Mouse (Mus musculus): Measurements from ENCODE around the gene Zfand3. TPM values are rescaled to one million over a fixed set of nuclear protein-coding genes. Genes with fewer than 3 reads are reported as not detected.

Zfand3 gene
- polyA plus RNA-seq, 1 experiment from 2014 or later, result 57.4 TPM

DNA sequence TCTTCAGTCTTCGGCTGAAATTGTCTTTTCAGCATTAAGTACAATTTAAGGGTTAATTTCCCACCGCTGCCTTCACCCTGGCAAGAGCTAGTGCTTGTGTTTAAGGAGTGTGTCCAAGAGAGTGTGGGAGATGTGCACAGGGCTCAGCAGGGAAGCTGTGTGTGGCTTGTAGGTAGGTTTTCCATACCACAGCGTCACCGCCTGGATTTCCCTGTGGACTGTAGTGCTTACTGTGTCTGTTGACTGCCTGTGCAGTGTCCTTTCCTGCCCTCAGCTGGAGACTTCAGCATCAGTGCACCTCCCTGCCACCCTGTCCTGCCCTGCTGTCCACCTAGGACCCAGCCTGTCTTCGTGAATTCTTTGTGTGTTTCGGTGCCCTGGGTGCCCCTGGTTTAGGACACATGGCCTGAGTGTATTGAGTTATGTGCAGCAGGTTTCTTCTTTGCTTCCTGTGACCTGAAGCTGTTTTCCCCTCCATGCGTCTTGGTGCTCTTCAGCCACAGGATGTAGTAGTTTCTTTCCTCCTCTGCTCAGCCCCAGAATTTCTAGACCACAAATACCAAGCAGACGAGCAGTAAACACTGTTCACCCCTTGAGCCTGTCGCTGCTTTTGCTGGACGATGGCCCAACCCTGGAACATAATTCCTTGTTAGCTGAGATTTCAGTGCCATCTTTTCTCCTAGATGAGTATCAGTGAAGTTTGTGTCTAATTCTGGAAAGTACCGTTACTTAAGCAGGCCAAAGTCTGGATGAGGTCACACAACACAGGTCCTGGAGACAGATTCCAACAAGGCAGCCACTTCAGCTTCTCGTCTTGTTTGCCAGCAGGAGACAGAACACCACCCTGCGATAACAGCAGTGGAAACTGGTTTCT, 195.1 kb downstream of the Zfand3 start:
- peaks cover 47% of the 10 kb centered on the region for H3K4me1 ChIP-seq (replicated peaks; ENCODE audit: control insufficient read depth, insufficient read depth, low read length)

DNA sequence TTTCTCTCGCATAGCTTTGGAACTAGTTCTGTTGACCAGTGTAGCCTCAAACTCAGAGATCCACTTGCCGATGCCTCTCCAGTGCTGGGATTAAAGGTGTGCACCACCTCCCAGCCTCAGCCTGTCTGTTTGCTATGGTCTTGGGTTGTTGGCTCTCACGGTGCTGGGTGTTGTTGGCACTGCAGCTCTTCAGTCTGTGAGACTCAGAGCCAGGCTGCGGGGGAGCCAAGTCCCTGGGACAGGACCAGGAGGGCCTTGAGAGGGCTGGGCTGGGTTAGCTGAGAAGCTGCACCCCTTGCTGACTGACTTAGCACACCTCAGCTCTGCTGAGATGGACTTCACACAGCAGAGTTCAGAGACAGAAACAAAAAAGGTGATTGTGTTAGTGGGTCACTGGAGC, 195.8 kb downstream of the Zfand3 start:
- Histone ChIP-seq H3K4me1 (replicated peaks; ENCODE audit: control insufficient read depth, insufficient read depth, low read length) (peaks cover 44% of the 10 kb centered on the region), H3K36me3 (ENCODE audit: control insufficient read depth, insufficient read depth, low read length) (no peaks in the 10 kb centered on the region), H3K9me3 (ENCODE audit: control insufficient read depth, low read length) (no peaks in the 10 kb centered on the region), H3K9ac (ENCODE audit: low read length) (no peak overlapping the region), H3K27me3 (ENCODE audit: control insufficient read depth, insufficient read depth, low read depth, low read length) (no peaks in the 10 kb centered on the region), H3K4me2 (ENCODE audit: low read depth, low read length) (no peak overlapping the region), H3K27ac (ENCODE audit: low read length) (no peak overlapping the region), H3K4me3 (ENCODE audit: low read length) (no peak overlapping the region)
- WGBS, result 44% methylated on average over 4 of the region's 4 CpGs
- ATAC-seq (ENCODE audit: low read depth), result no peak

More for the DNA sequence above, 195.1 kb downstream of the Zfand3 start:
- Histone ChIP-seq H3K4me3 (ENCODE audit: low read length) (no peak overlapping the region), H3K9ac (ENCODE audit: low read length) (no peak overlapping the region), H3K27me3 (ENCODE audit: control insufficient read depth, insufficient read depth, low read depth, low read length) (no peaks in the 10 kb centered on the region), H3K27ac (ENCODE audit: low read length) (peak overlapping the region; percentile 58; the same call in 1 of the 2 replicates), H3K36me3 (ENCODE audit: control insufficient read depth, insufficient read depth, low read length) (no peaks in the 10 kb centered on the region), H3K4me2 (ENCODE audit: low read depth, low read length) (no peak overlapping the region), H3K9me3 (ENCODE audit: control insufficient read depth, low read length) (no peaks in the 10 kb centered on the region)
- 37% methylated on average over 13 of the region's 13 CpGs for WGBS
- no peak for ATAC-seq (ENCODE audit: low read depth)

DNA sequence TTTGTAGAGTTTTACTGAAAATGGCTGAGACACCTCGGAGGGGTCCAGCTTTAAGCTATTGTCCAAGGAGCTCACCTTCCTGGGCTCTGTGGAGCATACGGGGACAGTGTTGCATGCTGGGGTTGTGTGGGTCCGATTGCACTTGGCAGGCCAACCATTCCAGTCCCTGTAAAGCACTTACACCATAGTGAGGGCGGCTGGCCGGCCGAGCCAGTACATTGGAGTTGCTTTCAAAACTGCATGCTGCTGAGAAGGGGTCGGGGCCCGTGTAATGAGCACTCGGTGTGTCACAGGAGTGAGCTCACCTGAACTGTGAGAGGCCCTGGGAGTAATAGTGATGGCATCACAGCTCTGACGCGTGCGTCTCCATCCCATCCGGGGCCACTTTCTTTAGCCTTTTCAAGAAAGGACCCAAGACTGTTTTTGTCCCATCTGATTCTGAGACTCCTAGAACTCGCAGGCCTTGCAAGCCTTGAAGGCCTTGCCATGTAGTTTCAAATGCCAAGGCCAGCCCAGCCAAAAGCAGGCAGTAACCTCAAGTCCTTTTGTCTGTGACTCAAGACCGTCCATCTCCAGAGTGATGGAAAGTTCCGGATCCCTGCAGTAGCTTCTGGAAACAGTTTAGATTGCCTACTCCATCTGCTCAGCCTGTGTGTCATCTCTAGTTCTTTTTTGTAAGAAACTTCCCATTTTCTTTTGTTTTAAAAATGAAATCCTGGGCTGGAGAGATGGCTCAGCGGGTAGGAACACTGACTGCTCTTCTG, 200.7 kb downstream of the Zfand3 start:
- Histone ChIP-seq H3K27me3 (ENCODE audit: control insufficient read depth, insufficient read depth, low read depth, low read length) (no peaks in the 10 kb centered on the region), H3K4me1 (replicated peaks; ENCODE audit: control insufficient read depth, insufficient read depth, low read length) (peaks cover 10% of the 10 kb centered on the region; the same call in 1 of the 2 replicates), H3K9me3 (ENCODE audit: control insufficient read depth, low read length) (no peaks in the 10 kb centered on the region), H3K27ac (ENCODE audit: low read length) (no peak overlapping the region), H3K36me3 (ENCODE audit: control insufficient read depth, insufficient read depth, low read length) (peaks cover 9% of the 10 kb centered on the region), H3K9ac (ENCODE audit: low read length) (no peak overlapping the region), H3K4me3 (ENCODE audit: low read length) (no peak overlapping the region), H3K4me2 (ENCODE audit: low read depth, low read length) (no peak overlapping the region)
- ATAC-seq (ENCODE audit: low read depth), result no peak
- WGBS, result 88% methylated on average over 17 of the region's 17 CpGs

GRCm38 (mm10) chr17:30210262-30210661, 205.7 kb downstream of the Zfand3 start:
- Histone ChIP-seq H3K4me3 (ENCODE audit: low read length) (no peak overlapping the region), H3K4me2 (ENCODE audit: low read depth, low read length) (no peak overlapping the region), H3K9ac (ENCODE audit: low read length) (no peak overlapping the region), H3K4me1 (replicated peaks; ENCODE audit: control insufficient read depth, insufficient read depth, low read length) (no peaks in the 10 kb centered on the region; the same call in 1 of the 2 replicates), H3K27me3 (ENCODE audit: control insufficient read depth, insufficient read depth, low read depth, low read length) (no peaks in the 10 kb centered on the region), H3K9me3 (ENCODE audit: control insufficient read depth, low read length) (no peaks in the 10 kb centered on the region), H3K36me3 (ENCODE audit: control insufficient read depth, insufficient read depth, low read length) (peaks cover 9% of the 10 kb centered on the region), H3K27ac (ENCODE audit: low read length) (no peak overlapping the region)
- no peak for ATAC-seq (ENCODE audit: low read depth)
- WGBS, result 87% methylated on average over 8 of the region's 8 CpGs

- H3K36me3 ChIP-seq (ENCODE audit: control insufficient read depth, insufficient read depth, low read length), result peaks cover 9% of the 10 kb centered on the region
- no peak for ATAC-seq (ENCODE audit: low read depth)
- H3K27ac ChIP-seq (ENCODE audit: low read length), result no peak overlapping the region
- H3K4me2 ChIP-seq (ENCODE audit: low read depth, low read length), result no peak overlapping the region
- no peak overlapping the region for H3K4me3 ChIP-seq (ENCODE audit: low read length)
- no peaks in the 10 kb centered on the region; the same call in 1 of the 2 replicates for H3K4me1 ChIP-seq (replicated peaks; ENCODE audit: control insufficient read depth, insufficient read depth, low read length)
- H3K9ac ChIP-seq (ENCODE audit: low read length), result no peak overlapping the region
- no peaks in the 10 kb centered on the region for H3K9me3 ChIP-seq (ENCODE audit: control insufficient read depth, low read length)
- WGBS, result 92% methylated on average over 6 of the region's 6 CpGs
- H3K27me3 ChIP-seq (ENCODE audit: control insufficient read depth, insufficient read depth, low read depth, low read length), result no peaks in the 10 kb centered on the region
Observed at GRCm38 (mm10) chr17:30210936-30211335, 206.4 kb downstream of the Zfand3 start.

- 57% methylated on average over 12 of the region's 12 CpGs for WGBS
- Histone ChIP-seq H3K9ac (ENCODE audit: low read length) (no peak overlapping the region), H3K4me3 (ENCODE audit: low read length) (no peak overlapping the region), H3K27ac (ENCODE audit: low read length) (0 out of 2 replicates have a peak overlapping the region, but pooled peaks have one; percentile 42), H3K27me3 (ENCODE audit: control insufficient read depth, insufficient read depth, low read depth, low read length) (no peaks in the 10 kb centered on the region), H3K4me1 (replicated peaks; ENCODE audit: control insufficient read depth, insufficient read depth, low read length) (no peaks in the 10 kb centered on the region; the same call in 1 of the 2 replicates), H3K9me3 (ENCODE audit: control insufficient read depth, low read length) (no peaks in the 10 kb centered on the region), H3K36me3 (ENCODE audit: control insufficient read depth, insufficient read depth, low read length) (peaks cover 9% of the 10 kb centered on the region), H3K4me2 (ENCODE audit: low read depth, low read length) (no peak overlapping the region)
- ATAC-seq (ENCODE audit: low read depth), result peak; percentile 45; the same call in 1 of the 2 replicates
Observed at GRCm38 (mm10) chr17:30212647-30213046, 208.1 kb downstream of the Zfand3 start.

GRCm38 (mm10) chr17:30213371-30213770, 208.8 kb downstream of the Zfand3 start:
- WGBS, result 72% methylated on average over 5 of the region's 5 CpGs
- no peaks in the 10 kb centered on the region for H3K9me3 ChIP-seq (ENCODE audit: control insufficient read depth, low read length)
- ATAC-seq (ENCODE audit: low read depth), result no peak
- H3K4me3 ChIP-seq (ENCODE audit: low read length), result no peak overlapping the region
- H3K27ac ChIP-seq (ENCODE audit: low read length), result no peak overlapping the region
- no peaks in the 10 kb centered on the region; the same call in 1 of the 2 replicates for H3K4me1 ChIP-seq (replicated peaks; ENCODE audit: control insufficient read depth, insufficient read depth, low read length)
- no peak overlapping the region for H3K4me2 ChIP-seq (ENCODE audit: low read depth, low read length)
- no peak overlapping the region for H3K9ac ChIP-seq (ENCODE audit: low read length)
- H3K27me3 ChIP-seq (ENCODE audit: control insufficient read depth, insufficient read depth, low read depth, low read length), result no peaks in the 10 kb centered on the region
- H3K36me3 ChIP-seq (ENCODE audit: control insufficient read depth, insufficient read depth, low read length), result peaks cover 5% of the 10 kb centered on the region

GRCm38 (mm10) chr17:30214393-30214792, 209.9 kb downstream of the Zfand3 start:
- H3K4me2 ChIP-seq (ENCODE audit: low read depth, low read length), result no peak overlapping the region
- no peaks in the 10 kb centered on the region; the same call in 1 of the 2 replicates for H3K4me1 ChIP-seq (replicated peaks; ENCODE audit: control insufficient read depth, insufficient read depth, low read length)
- H3K27me3 ChIP-seq (ENCODE audit: control insufficient read depth, insufficient read depth, low read depth, low read length), result no peaks in the 10 kb centered on the region
- 69% methylated on average over 6 of the region's 6 CpGs for WGBS
- 0 out of 2 replicates have a peak, but pooled peaks cover 1% of the 10 kb centered on the region for H3K36me3 ChIP-seq (ENCODE audit: control insufficient read depth, insufficient read depth, low read length)
- no peak for ATAC-seq (ENCODE audit: low read depth)
- H3K27ac ChIP-seq (ENCODE audit: low read length), result no peak overlapping the region
- no peaks in the 10 kb centered on the region for H3K9me3 ChIP-seq (ENCODE audit: control insufficient read depth, low read length)
- H3K4me3 ChIP-seq (ENCODE audit: low read length), result no peak overlapping the region
- H3K9ac ChIP-seq (ENCODE audit: low read length), result no peak overlapping the region

DNA sequence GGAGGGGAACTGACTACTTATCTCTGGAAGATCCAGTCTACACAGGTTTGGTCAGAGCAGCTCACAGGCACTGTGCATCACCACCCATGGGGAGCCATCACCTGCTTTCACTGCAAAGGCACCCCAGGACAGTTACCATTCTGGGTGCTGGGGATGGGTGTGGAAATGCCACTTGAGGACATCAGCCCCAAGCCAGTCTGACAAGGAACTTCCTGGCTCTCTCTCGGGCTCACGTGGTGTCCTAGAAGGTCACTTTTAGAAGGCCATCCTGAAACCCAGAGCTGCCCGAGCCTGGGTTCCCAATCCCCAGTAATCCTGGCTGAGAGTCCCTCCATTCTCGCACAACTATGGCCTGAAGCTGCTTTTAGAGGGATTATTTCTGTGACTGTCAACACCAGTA, 211.2 kb downstream of the Zfand3 start:
- H3K36me3 ChIP-seq (ENCODE audit: control insufficient read depth, insufficient read depth, low read length), result 0 out of 2 replicates have a peak, but pooled peaks cover 2% of the 10 kb centered on the region
- no peaks in the 10 kb centered on the region; the same call in 1 of the 2 replicates for H3K4me1 ChIP-seq (replicated peaks; ENCODE audit: control insufficient read depth, insufficient read depth, low read length)
- no peak for ATAC-seq (ENCODE audit: low read depth)
- H3K9ac ChIP-seq (ENCODE audit: low read length), result no peak overlapping the region
- no peak overlapping the region for H3K4me2 ChIP-seq (ENCODE audit: low read depth, low read length)
- WGBS, result 58% methylated on average over 4 of the region's 4 CpGs
- H3K9me3 ChIP-seq (ENCODE audit: control insufficient read depth, low read length), result no peaks in the 10 kb centered on the region
- H3K27me3 ChIP-seq (ENCODE audit: control insufficient read depth, insufficient read depth, low read depth, low read length), result no peaks in the 10 kb centered on the region
- H3K4me3 ChIP-seq (ENCODE audit: low read length), result no peak overlapping the region
- no peak overlapping the region for H3K27ac ChIP-seq (ENCODE audit: low read length)

Data from lung, embryonic 16.5 days (tissue).